Mouse (Mus musculus): ENCODE measurements around the gene Slc3a1.

DNA sequence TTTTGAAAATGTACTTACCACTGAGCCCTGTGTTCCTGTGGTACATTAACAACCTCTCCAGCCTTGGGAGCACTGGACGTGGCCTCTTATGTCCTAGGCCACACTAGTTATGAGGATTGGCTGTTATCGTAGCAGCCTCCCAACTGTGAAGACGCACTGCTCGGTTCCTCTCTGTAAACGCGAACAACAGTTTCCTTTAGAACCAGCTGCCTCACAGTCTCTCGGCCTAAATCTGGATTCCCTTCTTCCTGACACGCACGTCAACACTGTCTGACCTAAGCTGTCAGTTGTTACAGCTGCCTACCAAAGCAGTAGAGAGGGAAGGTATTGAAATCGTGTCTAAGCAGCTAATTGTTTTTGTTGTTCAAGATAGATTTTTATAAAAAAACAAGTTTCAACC lies 28.5 kb upstream of the Slc3a1 start:
- TF ChIP-seq CTCF (conservative IDR thresholded peaks at IDR 0.05; ENCODE audit: insufficient read depth, insufficient read length, low read depth, low read length) (no peak), POLR2A (IDR thresholded peaks at IDR 0.05; ENCODE audit: low read depth, low read length) (no peak)

Data from kidney, adult 2 months (tissue).